Mouse (Mus musculus): ENCODE measurements around the gene Ccdc189. TPM values are rescaled to one million over a fixed set of nuclear protein-coding genes. Genes with fewer than 3 reads are reported as not detected.
A peak's percentile ranks its signal among the peaks of the same experiment; 100 is the strongest.

Ccdc189 gene
- polyA plus RNA-seq, 1 experiment: not detected

DNA sequence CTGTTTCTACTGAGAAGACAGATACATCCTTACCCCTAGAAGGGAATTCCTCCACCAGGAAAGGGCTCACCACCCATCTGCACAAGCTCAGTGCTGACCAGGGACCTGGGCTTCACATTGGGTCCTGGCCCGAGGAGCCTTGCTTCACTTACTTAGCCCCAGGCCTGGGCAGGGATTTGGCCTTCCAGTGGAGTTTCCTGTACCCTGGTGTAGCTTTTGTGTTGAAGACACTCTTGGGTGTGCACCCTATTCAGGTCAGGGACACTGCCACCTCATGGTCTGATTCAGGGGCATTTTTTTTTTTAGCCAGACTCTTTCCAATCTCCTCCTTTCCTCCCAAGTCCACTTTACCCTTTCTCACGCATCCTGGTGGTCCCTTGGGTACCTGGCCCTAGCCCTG lies 14.5 kb upstream of the Ccdc189 start:
- Histone ChIP-seq H3K4me1 (ENCODE audit: control insufficient read depth, insufficient read depth, low read length) (no peaks in the 10 kb centered on the region), H3K4me3 (ENCODE audit: insufficient read depth, low read depth, low read length) (no peak overlapping the region), H3K27ac (ENCODE audit: insufficient read depth, low read depth, low read length) (no peak overlapping the region)
- 83% methylated on average over 2 of the region's 2 CpGs for WGBS
- TF ChIP-seq CTCF (IDR thresholded peaks at IDR 0.05; ENCODE audit: insufficient read depth, low read depth, low read length) (no peak), POLR2A (IDR thresholded peaks at IDR 0.05; ENCODE audit: insufficient read depth, low read depth, low read length) (no peak)

GRCm38 (mm10) chr7:127601735-127602134 lies 13.3 kb upstream of the Ccdc189 start:
- no peak overlapping the region for H3K27ac ChIP-seq (ENCODE audit: insufficient read depth, low read depth, low read length)
- TF ChIP-seq CTCF (IDR thresholded peaks at IDR 0.05; ENCODE audit: insufficient read depth, low read depth, low read length) (no peak), POLR2A (IDR thresholded peaks at IDR 0.05; ENCODE audit: insufficient read depth, low read depth, low read length) (no peak)
- WGBS: 83% methylated on average over 4 of the region's 4 CpGs
- no peak overlapping the region for H3K4me3 ChIP-seq (ENCODE audit: insufficient read depth, low read depth, low read length)
- H3K4me1 ChIP-seq (ENCODE audit: control insufficient read depth, insufficient read depth, low read length): no peaks in the 10 kb centered on the region

DNA sequence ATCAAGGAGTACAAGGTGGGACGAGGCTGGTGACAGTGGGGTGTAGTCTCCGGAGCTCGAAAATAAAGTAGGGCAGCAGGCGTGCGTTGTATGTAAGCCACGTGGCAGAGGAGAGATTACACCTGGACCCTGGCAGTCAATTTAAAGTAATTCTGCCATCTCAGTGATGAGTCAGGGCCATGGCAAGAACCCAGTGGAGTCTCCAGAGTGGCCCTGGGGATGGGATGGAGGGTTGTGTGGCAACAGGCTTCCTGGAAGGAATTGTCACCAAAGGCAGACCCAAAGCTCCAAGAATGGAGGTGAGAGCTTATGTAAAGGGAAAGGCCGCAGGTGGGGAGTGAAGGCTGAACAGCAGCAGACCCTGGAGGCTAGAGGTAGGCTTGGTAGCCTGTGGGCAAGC lies 12.2 kb upstream of the Ccdc189 start:
- no peak for TF ChIP-seq CTCF (IDR thresholded peaks at IDR 0.05; ENCODE audit: insufficient read depth, low read depth, low read length)
- TF ChIP-seq POLR2A (IDR thresholded peaks at IDR 0.05; ENCODE audit: insufficient read depth, low read depth, low read length): no peak

DNA sequence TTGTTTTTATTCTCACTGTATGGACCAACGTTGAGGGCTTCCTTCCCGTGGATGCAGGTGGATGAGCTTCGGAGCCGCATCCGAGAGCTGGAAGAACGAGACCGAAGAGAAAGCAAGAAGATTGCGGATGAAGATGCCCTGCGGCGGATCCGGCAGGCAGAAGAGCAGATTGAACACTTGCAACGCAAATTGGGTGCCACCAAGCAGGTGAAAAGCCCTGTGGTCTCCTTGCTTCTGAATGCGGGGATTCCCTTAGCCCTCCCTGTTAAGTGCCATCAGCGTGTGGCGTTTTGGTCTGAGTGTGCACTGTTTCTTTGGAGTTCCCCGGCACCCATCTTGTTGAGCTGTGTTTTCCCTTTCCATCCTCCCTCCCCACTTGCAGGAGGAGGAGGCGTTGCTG lies 8.4 kb upstream of the Ccdc189 start:
- TF ChIP-seq POLR2A (IDR thresholded peaks at IDR 0.05; ENCODE audit: insufficient read depth, low read depth, low read length) (no peak), CTCF (IDR thresholded peaks at IDR 0.05; ENCODE audit: insufficient read depth, low read depth, low read length) (no peak)
- Histone ChIP-seq H3K27ac (ENCODE audit: insufficient read depth, low read depth, low read length) (no peak overlapping the region), H3K4me3 (ENCODE audit: insufficient read depth, low read depth, low read length) (no peak overlapping the region), H3K4me1 (ENCODE audit: control insufficient read depth, insufficient read depth, low read length) (no peaks in the 10 kb centered on the region; the same call in 1 of the 2 replicates)
- 94% methylated on average over 17 of the region's 17 CpGs for WGBS

More for the DNA sequence above, 12.2 kb upstream of the Ccdc189 start:
- no peak overlapping the region for H3K4me3 ChIP-seq (ENCODE audit: insufficient read depth, low read depth, low read length)
- WGBS: 94% methylated on average over 7 of the region's 7 CpGs
- no peaks in the 10 kb centered on the region for H3K4me1 ChIP-seq (ENCODE audit: control insufficient read depth, insufficient read depth, low read length)
- no peak overlapping the region for H3K27ac ChIP-seq (ENCODE audit: insufficient read depth, low read depth, low read length)

GRCm38 (mm10) chr7:127592575-127592974 lies 4.2 kb upstream of the Ccdc189 start:
- no peak overlapping the region for H3K27ac ChIP-seq (ENCODE audit: insufficient read depth, low read depth, low read length)
- peaks cover 20% of the 10 kb centered on the region for H3K4me1 ChIP-seq (ENCODE audit: control insufficient read depth, insufficient read depth, low read length)
- 88% methylated on average over 14 of the region's 14 CpGs for WGBS
- no peak overlapping the region for H3K4me3 ChIP-seq (ENCODE audit: insufficient read depth, low read depth, low read length)
- TF ChIP-seq POLR2A (IDR thresholded peaks at IDR 0.05; ENCODE audit: insufficient read depth, low read depth, low read length): no peak
- no peak for TF ChIP-seq CTCF (IDR thresholded peaks at IDR 0.05; ENCODE audit: insufficient read depth, low read depth, low read length)

- Histone ChIP-seq H3K27ac (ENCODE audit: insufficient read depth, low read depth, low read length) (no peak overlapping the region), H3K4me3 (ENCODE audit: insufficient read depth, low read depth, low read length) (no peak overlapping the region), H3K4me1 (ENCODE audit: control insufficient read depth, insufficient read depth, low read length) (peaks cover 24% of the 10 kb centered on the region)
- 87% methylated on average over 10 of the region's 10 CpGs for WGBS
- no peak for TF ChIP-seq CTCF (IDR thresholded peaks at IDR 0.05; ENCODE audit: insufficient read depth, low read depth, low read length)
- TF ChIP-seq POLR2A (IDR thresholded peaks at IDR 0.05; ENCODE audit: insufficient read depth, low read depth, low read length): no peak
These were observed 2.7 kb upstream of the Ccdc189 start for GRCm38 (mm10) chr7:127591108-127591507.

- peaks cover 24% of the 10 kb centered on the region for H3K4me1 ChIP-seq (ENCODE audit: control insufficient read depth, insufficient read depth, low read length)
- WGBS: 91% methylated on average over 9 of the region's 9 CpGs
- H3K27ac ChIP-seq (ENCODE audit: insufficient read depth, low read depth, low read length): no peak overlapping the region
- peak overlapping the region; percentile 92 for H3K4me3 ChIP-seq (ENCODE audit: insufficient read depth, low read depth, low read length)
- TF ChIP-seq CTCF (IDR thresholded peaks at IDR 0.05; ENCODE audit: insufficient read depth, low read depth, low read length) (no peak), POLR2A (IDR thresholded peaks at IDR 0.05; ENCODE audit: insufficient read depth, low read depth, low read length) (no peak)
These were observed 1.2 kb upstream of the Ccdc189 start for GRCm38 (mm10) chr7:127589637-127590036.

GRCm38 (mm10) chr7:127588901-127589300 lies 506 bp upstream of the Ccdc189 start:
- H3K4me1 ChIP-seq (ENCODE audit: control insufficient read depth, insufficient read depth, low read length): peaks cover 24% of the 10 kb centered on the region
- 4% methylated on average over 29 of the region's 29 CpGs for WGBS
- H3K27ac ChIP-seq (ENCODE audit: insufficient read depth, low read depth, low read length): peak overlapping the region; percentile 43; the same call in 1 of the 2 replicates
- peak overlapping the region; percentile 92 for H3K4me3 ChIP-seq (ENCODE audit: insufficient read depth, low read depth, low read length)
- no peak for TF ChIP-seq CTCF (IDR thresholded peaks at IDR 0.05; ENCODE audit: insufficient read depth, low read depth, low read length)
- no peak for TF ChIP-seq POLR2A (IDR thresholded peaks at IDR 0.05; ENCODE audit: insufficient read depth, low read depth, low read length)

DNA sequence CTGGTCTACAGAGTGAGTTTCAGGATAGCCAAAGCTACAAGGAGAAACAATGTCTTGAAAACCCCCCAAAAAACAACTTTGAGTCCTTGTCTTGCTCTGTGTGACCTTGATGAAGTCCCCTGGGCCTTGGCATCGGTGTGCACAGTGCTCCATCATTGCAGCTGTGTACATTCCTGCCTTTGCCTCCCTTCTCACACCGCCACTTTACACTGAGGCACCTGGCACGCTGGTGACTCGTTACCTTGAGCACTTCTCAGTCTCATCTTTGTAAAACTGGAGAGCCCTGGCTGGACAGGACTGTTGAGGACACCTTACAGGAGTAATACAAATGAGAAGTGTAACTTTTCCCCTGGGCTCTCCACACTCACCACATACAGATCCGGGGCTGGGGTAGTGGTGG lies 1.2 kb downstream of the Ccdc189 start:
- Histone ChIP-seq H3K27ac (ENCODE audit: insufficient read depth, low read depth, low read length) (no peak overlapping the region), H3K4me1 (ENCODE audit: control insufficient read depth, insufficient read depth, low read length) (peaks cover 24% of the 10 kb centered on the region), H3K4me3 (ENCODE audit: insufficient read depth, low read depth, low read length) (no peak overlapping the region)
- no peak for TF ChIP-seq CTCF (IDR thresholded peaks at IDR 0.05; ENCODE audit: insufficient read depth, low read depth, low read length)
- no peak for TF ChIP-seq POLR2A (IDR thresholded peaks at IDR 0.05; ENCODE audit: insufficient read depth, low read depth, low read length)
- WGBS: 71% methylated on average over 5 of the region's 5 CpGs

DNA sequence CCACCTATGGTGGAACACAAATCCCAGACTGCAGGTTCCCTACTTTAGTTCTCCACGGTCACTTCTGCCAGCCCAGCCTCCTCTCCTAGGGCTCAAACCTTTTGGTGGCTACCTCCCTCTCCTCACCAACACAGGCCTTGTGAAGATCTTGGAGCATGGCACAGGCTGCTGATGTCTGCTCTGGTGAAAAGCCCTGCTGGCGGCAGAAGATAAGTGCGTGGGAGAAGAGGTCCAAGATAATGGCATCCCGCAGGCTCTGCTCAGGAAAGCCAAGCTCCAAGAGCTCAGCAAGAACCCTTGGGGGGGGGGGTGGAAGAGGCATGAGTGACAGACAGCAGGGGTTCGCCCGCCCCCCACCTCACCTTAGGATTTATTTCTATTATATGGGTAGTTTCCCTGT lies 2.2 kb downstream of the Ccdc189 start:
- 91% methylated on average over 6 of the region's 6 CpGs for WGBS
- no peak for TF ChIP-seq CTCF (IDR thresholded peaks at IDR 0.05; ENCODE audit: insufficient read depth, low read depth, low read length)
- TF ChIP-seq POLR2A (IDR thresholded peaks at IDR 0.05; ENCODE audit: insufficient read depth, low read depth, low read length): no peak
- Histone ChIP-seq H3K27ac (ENCODE audit: insufficient read depth, low read depth, low read length) (no peak overlapping the region), H3K4me3 (ENCODE audit: insufficient read depth, low read depth, low read length) (no peak overlapping the region), H3K4me1 (ENCODE audit: control insufficient read depth, insufficient read depth, low read length) (peaks cover 20% of the 10 kb centered on the region)
